Mouse (Mus musculus) ovary, adult 18-20 months (tissue): ENCODE measurements at regions not wholly inside any gene's neighbourhood (a gene's known extent, or its start where the extent isn't known, plus 50 kb on each side); places are given as distances from the start of the nearest gene placed in this dataset.

Experiments used
- DNase-seq: peaks from one replicate; pipeline ENCODE4 v3.0.0; 2022; ENCODE audit warnings: low spot score, mixed read lengths

GRCm38 (mm10) chr9:116228443-116228842, 53.3 kb upstream of the Tgfbr2 start:
- DNase-seq: no peak

- DNase-seq: no peak
Measured at GRCm38 (mm10) chr9:116227738-116228137, 52.6 kb upstream of the Tgfbr2 start.
